Mouse (Mus musculus): Measurements from ENCODE around the gene Tcl1b2. TPM values are rescaled to one million over a fixed set of nuclear protein-coding genes. Genes with fewer than 3 reads are reported as not detected.

Gene Tcl1b2
- polyA plus RNA-seq (2012), result not detected in 2 replicates

DNA sequence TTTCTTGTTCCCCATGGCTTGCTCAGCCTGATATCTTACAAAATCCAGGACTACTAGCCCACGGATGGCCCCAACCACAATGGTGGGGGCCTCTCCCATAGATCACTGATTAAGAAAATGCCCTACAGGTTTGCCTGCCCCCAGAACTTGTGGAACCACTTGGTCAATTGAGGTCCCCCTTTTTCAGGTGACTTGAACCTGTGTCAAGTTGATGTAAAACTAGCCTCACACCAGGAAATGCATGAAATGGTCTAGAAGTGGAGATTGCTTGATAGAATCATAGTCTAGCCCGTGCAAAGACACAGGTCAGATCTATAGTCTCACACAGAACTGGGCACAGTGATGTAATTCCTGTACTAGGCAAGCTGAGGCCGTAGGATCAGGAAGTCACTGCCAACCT is at the start of gene Tcl1b2:
Gene Tcl1b2 (plus strand): TSS at position 301 of the 400 bp plus-strand sequence.
- TF ChIP-seq GATA1 (IDR thresholded peaks at IDR 0.05; ENCODE audit: low read length), result no peak
- TF ChIP-seq TAL1 (IDR thresholded peaks at IDR 0.05; ENCODE audit: low read length), result no peak
- no peaks in the 10 kb centered on the region for H3K4me1 ChIP-seq (ENCODE audit: control insufficient read depth)
- no peaks in the 10 kb centered on the region for H3K27me3 ChIP-seq (ENCODE audit: control insufficient read depth)
- no peak within 1 kb of the TSS for H3K4me3 ChIP-seq (replicated peaks)
- peaks cover 4% of the 10 kb centered on the region for H3K9me3 ChIP-seq (ENCODE audit: control insufficient read depth, low read length)
- no peaks in the 10 kb centered on the region for H3K36me3 ChIP-seq (ENCODE audit: control insufficient read depth)

DNA sequence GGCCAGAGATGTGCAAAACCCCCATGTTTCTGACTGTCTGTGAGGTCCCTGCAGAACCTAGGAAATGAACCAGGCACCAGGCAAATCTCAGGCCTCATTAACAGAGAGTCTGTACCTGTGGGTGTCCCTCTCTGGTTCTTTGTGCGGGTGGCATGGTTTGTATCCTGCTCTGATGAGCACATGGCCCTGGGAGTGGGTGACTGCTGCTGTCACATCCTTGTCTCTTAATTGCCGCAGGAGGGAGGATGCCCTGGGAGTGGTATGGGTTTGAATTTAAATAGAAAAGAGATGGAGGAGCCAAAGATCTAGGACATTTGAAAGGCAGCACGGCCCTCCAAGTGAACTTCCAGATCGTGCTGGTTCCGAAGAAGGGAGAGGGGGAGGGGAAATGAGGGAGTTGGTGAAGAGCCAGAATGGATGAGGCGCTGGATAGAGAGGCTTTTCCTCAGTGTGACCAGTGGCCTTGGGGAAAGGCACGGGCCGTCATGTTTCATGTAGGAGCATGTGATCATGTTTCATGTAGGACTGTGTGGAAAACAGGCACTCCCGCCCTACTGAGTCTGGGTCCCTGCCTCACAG is 46.3 kb upstream of the Tcl1b2 start:
- H3K4me3 ChIP-seq (replicated peaks), result no peak overlapping the region
- TF ChIP-seq GATA1 (IDR thresholded peaks at IDR 0.05; ENCODE audit: low read length), result no peak
- TF ChIP-seq TAL1 (IDR thresholded peaks at IDR 0.05; ENCODE audit: low read length), result no peak
- H3K27me3 ChIP-seq (ENCODE audit: control insufficient read depth), result no peaks in the 10 kb centered on the region

DNA sequence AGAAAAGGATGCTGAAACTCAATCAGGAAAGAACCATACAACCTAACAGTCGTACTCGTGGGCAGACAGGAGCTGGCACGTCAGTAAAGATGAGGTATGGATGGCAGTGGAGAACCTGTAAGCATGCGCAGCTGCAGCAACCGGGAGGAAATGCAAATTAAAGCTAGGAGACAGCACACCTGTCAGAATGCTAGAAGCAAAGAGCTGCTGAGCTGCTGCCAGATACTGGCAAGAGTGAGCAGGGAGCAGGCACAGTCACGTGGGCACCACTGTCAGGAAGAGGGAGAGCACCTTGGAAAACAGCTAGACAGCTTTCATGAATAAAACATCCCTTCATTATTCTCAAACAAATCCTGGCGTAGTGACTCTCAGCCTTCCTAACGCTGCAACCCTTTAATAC is 42.9 kb upstream of the Tcl1b2 start:
- Histone ChIP-seq H3K36me3 (ENCODE audit: control insufficient read depth) (no peaks in the 10 kb centered on the region), H3K27me3 (ENCODE audit: control insufficient read depth) (no peaks in the 10 kb centered on the region), H3K4me1 (ENCODE audit: control insufficient read depth) (no peaks in the 10 kb centered on the region), H3K9me3 (ENCODE audit: control insufficient read depth, low read length) (no peaks in the 10 kb centered on the region), H3K4me3 (replicated peaks) (no peak overlapping the region)
- TF ChIP-seq GATA1 (IDR thresholded peaks at IDR 0.05; ENCODE audit: low read length) (no peak), TAL1 (IDR thresholded peaks at IDR 0.05; ENCODE audit: low read length) (no peak)

More for the DNA sequence above, 46.3 kb upstream of the Tcl1b2 start:
- H3K36me3 ChIP-seq (ENCODE audit: control insufficient read depth), result no peaks in the 10 kb centered on the region
- no peaks in the 10 kb centered on the region for H3K9me3 ChIP-seq (ENCODE audit: control insufficient read depth, low read length)
- H3K4me1 ChIP-seq (ENCODE audit: control insufficient read depth), result no peaks in the 10 kb centered on the region

- H3K9me3 ChIP-seq (ENCODE audit: control insufficient read depth, low read length), result no peaks in the 10 kb centered on the region
- H3K36me3 ChIP-seq (ENCODE audit: control insufficient read depth), result no peaks in the 10 kb centered on the region
- no peak overlapping the region for H3K4me3 ChIP-seq (replicated peaks)
- no peaks in the 10 kb centered on the region for H3K4me1 ChIP-seq (ENCODE audit: control insufficient read depth)
- no peaks in the 10 kb centered on the region for H3K27me3 ChIP-seq (ENCODE audit: control insufficient read depth)
- TF ChIP-seq TAL1 (IDR thresholded peaks at IDR 0.05; ENCODE audit: low read length) (no peak), GATA1 (IDR thresholded peaks at IDR 0.05; ENCODE audit: low read length) (no peak)
Observed at GRCm38 (mm10) chr12:105104036-105104435, 41.8 kb upstream of the Tcl1b2 start.

GRCm38 (mm10) chr12:105105326-105105725 is 40.5 kb upstream of the Tcl1b2 start:
- Histone ChIP-seq H3K4me1 (ENCODE audit: control insufficient read depth) (no peaks in the 10 kb centered on the region), H3K27me3 (ENCODE audit: control insufficient read depth) (no peaks in the 10 kb centered on the region), H3K36me3 (ENCODE audit: control insufficient read depth) (no peaks in the 10 kb centered on the region), H3K9me3 (ENCODE audit: control insufficient read depth, low read length) (no peaks in the 10 kb centered on the region), H3K4me3 (replicated peaks) (no peak overlapping the region)
- TF ChIP-seq GATA1 (IDR thresholded peaks at IDR 0.05; ENCODE audit: low read length) (no peak), TAL1 (IDR thresholded peaks at IDR 0.05; ENCODE audit: low read length) (no peak)

- no peaks in the 10 kb centered on the region for H3K36me3 ChIP-seq (ENCODE audit: control insufficient read depth)
- H3K9me3 ChIP-seq (ENCODE audit: control insufficient read depth, low read length), result no peaks in the 10 kb centered on the region
- no peak overlapping the region for H3K4me3 ChIP-seq (replicated peaks)
- no peaks in the 10 kb centered on the region for H3K27me3 ChIP-seq (ENCODE audit: control insufficient read depth)
- no peaks in the 10 kb centered on the region for H3K4me1 ChIP-seq (ENCODE audit: control insufficient read depth)
- no peak for TF ChIP-seq GATA1 (IDR thresholded peaks at IDR 0.05; ENCODE audit: low read length)
- TF ChIP-seq TAL1 (IDR thresholded peaks at IDR 0.05; ENCODE audit: low read length), result 0 out of 3 replicates have a peak, but pooled peaks have one; percentile 9
Observed at GRCm38 (mm10) chr12:105108856-105109255, 37.0 kb upstream of the Tcl1b2 start.

DNA sequence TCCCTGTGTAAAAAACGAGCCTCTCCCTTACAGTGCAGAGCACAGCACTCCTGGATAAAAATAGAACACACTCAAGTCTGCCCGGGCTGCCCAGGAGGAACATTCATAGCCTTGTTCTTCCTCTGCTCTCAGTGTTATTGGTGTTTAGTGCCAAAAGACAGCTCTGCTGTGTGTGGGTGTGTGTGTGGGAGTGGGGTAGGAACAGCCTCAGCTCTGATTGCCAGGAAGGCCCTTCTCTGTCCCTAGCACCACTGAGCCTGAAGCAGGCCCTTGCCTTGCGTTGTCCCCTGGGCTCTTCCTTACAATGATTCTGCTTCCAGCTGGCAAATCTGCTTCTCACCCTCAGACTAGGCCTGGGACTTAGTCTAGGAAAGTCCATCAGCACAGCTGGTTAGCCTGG is 36.4 kb upstream of the Tcl1b2 start:
- Histone ChIP-seq H3K9me3 (ENCODE audit: control insufficient read depth, low read length) (no peaks in the 10 kb centered on the region), H3K36me3 (ENCODE audit: control insufficient read depth) (no peaks in the 10 kb centered on the region), H3K27me3 (ENCODE audit: control insufficient read depth) (no peaks in the 10 kb centered on the region), H3K4me1 (ENCODE audit: control insufficient read depth) (no peaks in the 10 kb centered on the region), H3K4me3 (replicated peaks) (no peak overlapping the region)
- TF ChIP-seq GATA1 (IDR thresholded peaks at IDR 0.05; ENCODE audit: low read length), result no peak
- TF ChIP-seq TAL1 (IDR thresholded peaks at IDR 0.05; ENCODE audit: low read length), result no peak

DNA sequence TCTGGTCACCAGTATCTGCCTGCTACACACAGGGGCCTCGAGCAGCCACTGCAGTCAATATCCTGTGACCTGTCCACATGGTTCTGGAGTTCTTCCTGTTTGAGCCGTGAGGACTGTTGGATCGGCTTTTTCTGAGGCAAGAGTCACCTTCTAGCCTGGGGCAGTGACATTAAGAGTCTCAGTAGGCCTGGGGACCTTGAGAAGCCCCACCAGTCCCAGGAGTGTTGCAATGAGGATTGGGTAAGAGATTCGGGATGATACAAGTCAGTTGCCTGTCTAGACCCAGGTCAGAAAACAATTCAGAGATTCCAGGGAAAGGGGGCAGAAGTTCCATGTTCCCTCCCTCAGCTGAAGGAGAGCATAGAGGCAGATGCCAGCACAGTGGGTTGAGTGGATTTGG is 36.0 kb upstream of the Tcl1b2 start:
- H3K4me3 ChIP-seq (replicated peaks), result no peak overlapping the region
- no peaks in the 10 kb centered on the region for H3K4me1 ChIP-seq (ENCODE audit: control insufficient read depth)
- no peaks in the 10 kb centered on the region for H3K36me3 ChIP-seq (ENCODE audit: control insufficient read depth)
- TF ChIP-seq GATA1 (IDR thresholded peaks at IDR 0.05; ENCODE audit: low read length) (no peak), TAL1 (IDR thresholded peaks at IDR 0.05; ENCODE audit: low read length) (no peak)
- no peaks in the 10 kb centered on the region for H3K27me3 ChIP-seq (ENCODE audit: control insufficient read depth)
- H3K9me3 ChIP-seq (ENCODE audit: control insufficient read depth, low read length), result no peaks in the 10 kb centered on the region

GRCm38 (mm10) chr12:105112321-105112988 is 33.4 kb upstream of the Tcl1b2 start:
- TF ChIP-seq GATA1 (IDR thresholded peaks at IDR 0.05; ENCODE audit: low read length) (no peak), TAL1 (IDR thresholded peaks at IDR 0.05; ENCODE audit: low read length) (no peak)
- no peaks in the 10 kb centered on the region for H3K27me3 ChIP-seq (ENCODE audit: control insufficient read depth)
- H3K4me1 ChIP-seq (ENCODE audit: control insufficient read depth), result no peaks in the 10 kb centered on the region
- no peaks in the 10 kb centered on the region for H3K9me3 ChIP-seq (ENCODE audit: control insufficient read depth, low read length)
- H3K36me3 ChIP-seq (ENCODE audit: control insufficient read depth), result no peaks in the 10 kb centered on the region
- no peak overlapping the region for H3K4me3 ChIP-seq (replicated peaks)
